Mouse (Mus musculus) lung, embryonic 14.5 days (tissue): ENCODE measurements around the gene Unc45b. TPM values are rescaled to one million over a fixed set of nuclear protein-coding genes. Genes with fewer than 3 reads are reported as not detected.

Source experiments
- ATAC-seq: fragments of 200-750 bp; cut with Nextera tagmentation; 2 replicates; pipeline ENCODE4 v1.8.0; 2017; ENCODE audit warnings: mild to moderate bottlenecking, moderate TSS enrichment, moderate library complexity; ENCODE audit not compliant: insufficient read depth
- DNase-seq: peaks from one replicate; pipeline ENCODE4 v3.0.0-alpha.2; 2015
- H3K27ac ChIP-seq: fragments of 300-500 bp; sonication (generic); 2 replicates; pipeline ENCODE4 v1.5.1; 2014; ENCODE audit warnings: low read depth, mild to moderate bottlenecking, moderate library complexity
- H3K27me3 ChIP-seq: fragments of 300-500 bp; sonication (generic); 2 replicates; pipeline ENCODE4 v1.6.1; 2014; ENCODE audit warnings: low read length, control low read depth; ENCODE audit not compliant: insufficient read depth
- H3K36me3 ChIP-seq: fragments of 300-500 bp; sonication (generic); 2 replicates; pipeline ENCODE4 v1.6.1; 2014; ENCODE audit warnings: control low read depth; ENCODE audit not compliant: insufficient read depth
- H3K4me1 ChIP-seq: fragments of 300-500 bp; sonication (generic); 2 replicates; pipeline ENCODE4 v1.6.1; 2014; ENCODE audit warnings: antibody characterized with exemption, control low read depth; ENCODE audit not compliant: insufficient read depth
- H3K4me2 ChIP-seq: fragments of 300-500 bp; sonication (generic); 2 replicates; pipeline ENCODE4 v1.6.1; 2014; ENCODE audit warnings: mild to moderate bottlenecking
- H3K4me3 ChIP-seq: fragments of 300-500 bp; sonication (generic); 2 replicates; pipeline ENCODE4 v1.5.1; 2014; ENCODE audit warnings: low read depth, low read length
- H3K9ac ChIP-seq: fragments of 300-500 bp; sonication (generic); 2 replicates; pipeline ENCODE4 v1.6.1; 2014
- H3K9me3 ChIP-seq: fragments of 300-500 bp; sonication (generic); 2 replicates; pipeline ENCODE4 v1.6.1; 2016; ENCODE audit warnings: low read depth, low read length, control low read depth
- CTCF ChIP-seq: IDR thresholded peaks from 2 replicates; pipeline ENCODE4 v1.5.1; 2016; ENCODE audit warnings: antibody characterized with exemption, low read depth
- WGBS: fragments of 180-500 bp; shearing (Covaris S2); extraction: QIAGEN DNeasy Blood & Tissue Kit; methylation state at CpG from one replicate; pipeline ENCODE4 v1.1.7; 2014; 5-methylcytosine and 5-hydroxymethylcytosine counted together
- polyA plus RNA-seq: library from polyadenylated mRNA; unstranded; fragments of >200 nt; fragmentation: Nextera tagmentation; extraction: Ambion mirVana; gene quantifications from 2 replicates; pipeline ENCODE4 v1.2.1, GENCODE M21; 2014

Gene Unc45b
- polyA plus RNA-seq, 1 experiment from 2014 or later = 5.6 TPM

GRCm38 (mm10) chr11:82891936-82892335, 18.4 kb upstream of the Unc45b start, which contains the start of gene Fndc8:
Fndc8 (plus strand) TSS chr11:82892124.
- 52% methylated on average over 7 of the region's 7 CpGs for WGBS
- TF ChIP-seq CTCF = no peak
- Histone ChIP-seq H3K4me1 (peaks cover 5% of the 10 kb centered on the region), H3K9ac (no peak within 1 kb of the TSS), H3K27ac (no peak within 1 kb of the TSS), H3K9me3 (no peaks in the 10 kb centered on the region), H3K27me3 (no peaks in the 10 kb centered on the region), H3K36me3 (no peaks in the 10 kb centered on the region), H3K4me2 (no peak within 1 kb of the TSS), H3K4me3 (no peak within 1 kb of the TSS)
- DNase-seq (no peak), ATAC-seq (no peak)

GRCm38 (mm10) chr11:82897478-82897877, 12.9 kb upstream of the Unc45b start:
- Histone ChIP-seq H3K4me3 (no peak overlapping the region), H3K4me2 (no peak overlapping the region), H3K4me1 (no peaks in the 10 kb centered on the region), H3K36me3 (peaks cover 26% of the 10 kb centered on the region), H3K9me3 (no peaks in the 10 kb centered on the region), H3K27ac (no peak overlapping the region), H3K27me3 (no peaks in the 10 kb centered on the region), H3K9ac (no peak overlapping the region)
- no peak for TF ChIP-seq CTCF
- DNase-seq = no peak
- 70% methylated on average over 10 of the region's 10 CpGs for WGBS
- ATAC-seq = no peak

GRCm38 (mm10) chr11:82899720-82900119, 10.6 kb upstream of the Unc45b start:
- peaks cover 47% of the 10 kb centered on the region for H3K36me3 ChIP-seq
- no peaks in the 10 kb centered on the region for H3K9me3 ChIP-seq
- no peaks in the 10 kb centered on the region for H3K27me3 ChIP-seq
- H3K4me3 ChIP-seq = no peak overlapping the region
- DNase-seq (no peak), ATAC-seq (no peak)
- no peak for TF ChIP-seq CTCF
- no peak overlapping the region for H3K4me2 ChIP-seq
- no peak overlapping the region for H3K27ac ChIP-seq
- 93% methylated on average over 5 of the region's 5 CpGs for WGBS
- no peak overlapping the region for H3K9ac ChIP-seq
- H3K4me1 ChIP-seq = no peaks in the 10 kb centered on the region

DNA sequence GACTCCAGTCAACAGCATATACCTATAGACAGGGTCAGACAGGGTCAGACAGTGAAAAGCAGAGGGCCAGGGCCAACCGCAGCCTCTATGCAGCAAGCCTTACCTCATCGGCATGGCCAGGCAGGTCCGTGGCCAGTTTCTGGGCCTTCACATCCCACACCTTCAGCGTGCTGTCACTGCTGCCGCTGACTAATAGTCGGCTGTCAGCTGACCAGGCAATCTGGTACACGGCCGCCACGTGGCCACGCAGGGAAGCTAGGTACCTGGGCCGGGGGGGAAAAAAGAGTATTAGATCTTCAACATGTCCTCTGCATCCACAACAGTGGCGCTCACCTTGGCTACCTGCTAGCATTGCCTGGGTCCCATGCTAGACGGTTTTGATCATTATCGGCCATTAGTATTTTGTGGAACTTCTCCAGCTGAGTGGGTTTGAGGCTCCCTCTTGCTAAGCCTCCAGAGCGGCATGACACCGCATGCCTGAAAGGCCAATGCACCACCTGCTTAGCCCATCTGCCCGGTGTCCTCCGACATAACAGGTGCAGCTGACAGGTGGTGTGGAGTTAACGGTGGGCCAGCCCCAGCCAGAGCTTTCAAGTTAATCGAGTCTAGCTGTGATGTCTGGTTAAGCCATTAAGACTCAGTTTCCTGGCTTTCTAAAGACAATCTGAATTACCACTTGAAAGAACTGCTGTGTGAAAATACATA, 8.6 kb upstream of the Unc45b start:
- peaks cover 67% of the 10 kb centered on the region for H3K36me3 ChIP-seq
- no peak for TF ChIP-seq CTCF

GRCm38 (mm10) chr11:82904952-82905351, 5.4 kb upstream of the Unc45b start:
- H3K27ac ChIP-seq = no peak overlapping the region
- no peak for TF ChIP-seq CTCF
- no peak overlapping the region for H3K9ac ChIP-seq
- ATAC-seq (no peak), DNase-seq (no peak)
- no peak overlapping the region for H3K4me2 ChIP-seq
- WGBS = 68% methylated on average over 8 of the region's 8 CpGs
- H3K27me3 ChIP-seq = no peaks in the 10 kb centered on the region
- no peak overlapping the region for H3K4me3 ChIP-seq
- 0 out of 2 replicates have a peak, but pooled peaks cover 4% of the 10 kb centered on the region for H3K4me1 ChIP-seq
- H3K36me3 ChIP-seq = peaks cover 67% of the 10 kb centered on the region
- H3K9me3 ChIP-seq = no peaks in the 10 kb centered on the region

More for the DNA sequence above, 8.6 kb upstream of the Unc45b start:
- no peaks in the 10 kb centered on the region for H3K9me3 ChIP-seq
- no peaks in the 10 kb centered on the region for H3K4me1 ChIP-seq
- no peak overlapping the region for H3K9ac ChIP-seq
- no peak overlapping the region for H3K4me3 ChIP-seq
- H3K27me3 ChIP-seq = no peaks in the 10 kb centered on the region
- ATAC-seq (no peak), DNase-seq (no peak)
- H3K27ac ChIP-seq = no peak overlapping the region
- 94% methylated on average over 20 of the region's 20 CpGs for WGBS
- no peak overlapping the region for H3K4me2 ChIP-seq

- H3K9me3 ChIP-seq = no peaks in the 10 kb centered on the region
- TF ChIP-seq CTCF = no peak
- WGBS = 88% methylated on average over 5 of the region's 5 CpGs
- no peak overlapping the region for H3K4me3 ChIP-seq
- no peak for ATAC-seq
- peaks cover 59% of the 10 kb centered on the region for H3K36me3 ChIP-seq
- H3K27ac ChIP-seq = no peak overlapping the region
- DNase-seq = no peak
- H3K4me2 ChIP-seq = no peak overlapping the region
- H3K27me3 ChIP-seq = no peaks in the 10 kb centered on the region
- H3K9ac ChIP-seq = no peak overlapping the region
- H3K4me1 ChIP-seq = 0 out of 2 replicates have a peak, but pooled peaks cover 4% of the 10 kb centered on the region
Measured at GRCm38 (mm10) chr11:82905816-82906215, 4.5 kb upstream of the Unc45b start.

GRCm38 (mm10) chr11:82907651-82908607, 2.4 kb upstream of the Unc45b start, which contains the start of gene Nle1:
Nle1 (minus strand) TSS chr11:82908411.
- 2% methylated on average over 69 of the region's 73 CpGs for WGBS
- Histone ChIP-seq H3K4me1 (0 out of 2 replicates have a peak, but pooled peaks cover 4% of the 10 kb centered on the region), H3K9me3 (no peaks in the 10 kb centered on the region), H3K27ac (peak within 1 kb of the TSS; percentile 8; the same call in 1 of the 2 replicates), H3K27me3 (no peaks in the 10 kb centered on the region), H3K4me2 (peak within 1 kb of the TSS; percentile 82), H3K9ac (peak within 1 kb of the TSS; percentile 64), H3K4me3 (peak within 1 kb of the TSS; percentile 66), H3K36me3 (peaks cover 38% of the 10 kb centered on the region)
- DNase-seq (peak; percentile 96), ATAC-seq (peak; percentile 77)
- TF ChIP-seq CTCF = peak; percentile 93
